Mouse (Mus musculus): ENCODE data around the gene Crispld2. TPM values are rescaled to one million over a fixed set of nuclear protein-coding genes. Genes with fewer than 3 reads are reported as not detected.

Crispld2 gene
- not detected in 2 replicates for polyA plus RNA-seq (2012; ENCODE audit: insufficient read depth, insufficient read length, missing spikeins)

GRCm38 (mm10) chr8:119992249-119992648 is at the start of gene Crispld2:
Gene Crispld2 (plus strand): TSS chr8:119992438.
- H3K27ac ChIP-seq (ENCODE audit: insufficient read depth, low read depth, low read length) = no peak within 1 kb of the TSS
- peaks cover 11% of the 10 kb centered on the region for H3K4me1 ChIP-seq (ENCODE audit: control insufficient read depth, insufficient read depth, low read length)
- H3K4me3 ChIP-seq (ENCODE audit: insufficient read depth, low read length) = no peak within 1 kb of the TSS
- no peak for TF ChIP-seq CTCF (IDR thresholded peaks at IDR 0.05; ENCODE audit: low read depth, low read length)
- no peak for TF ChIP-seq POLR2A (IDR thresholded peaks at IDR 0.05; ENCODE audit: borderline replicate concordance, low read depth, low read length)

- Histone ChIP-seq H3K4me3 (ENCODE audit: insufficient read depth, low read length) (no peak overlapping the region), H3K4me1 (ENCODE audit: control insufficient read depth, insufficient read depth, low read length) (no peaks in the 10 kb centered on the region), H3K27ac (ENCODE audit: insufficient read depth, low read depth, low read length) (no peak overlapping the region)
- TF ChIP-seq POLR2A (IDR thresholded peaks at IDR 0.05; ENCODE audit: borderline replicate concordance, low read depth, low read length) = no peak
- TF ChIP-seq CTCF (IDR thresholded peaks at IDR 0.05; ENCODE audit: low read depth, low read length) = no peak
These were observed 48.6 kb upstream of the Crispld2 start for GRCm38 (mm10) chr8:119943616-119944015.

- Histone ChIP-seq H3K4me1 (ENCODE audit: control insufficient read depth, insufficient read depth, low read length) (no peaks in the 10 kb centered on the region), H3K4me3 (ENCODE audit: insufficient read depth, low read length) (no peak overlapping the region)
These were observed 48.0 kb upstream of the Crispld2 start for GRCm38 (mm10) chr8:119944096-119944811.

GRCm38 (mm10) chr8:119946326-119946865 is 45.8 kb upstream of the Crispld2 start:
- Histone ChIP-seq H3K27ac (ENCODE audit: insufficient read depth, low read depth, low read length) (no peak overlapping the region), H3K4me3 (ENCODE audit: insufficient read depth, low read length) (no peak overlapping the region), H3K4me1 (ENCODE audit: control insufficient read depth, insufficient read depth, low read length) (no peaks in the 10 kb centered on the region)
- TF ChIP-seq POLR2A (IDR thresholded peaks at IDR 0.05; ENCODE audit: borderline replicate concordance, low read depth, low read length) (no peak), CTCF (IDR thresholded peaks at IDR 0.05; ENCODE audit: low read depth, low read length) (no peak)

More at GRCm38 (mm10) chr8:119944096-119944811, 48.0 kb upstream of the Crispld2 start:
- TF ChIP-seq CTCF (IDR thresholded peaks at IDR 0.05; ENCODE audit: low read depth, low read length) (peak; percentile 76), POLR2A (IDR thresholded peaks at IDR 0.05; ENCODE audit: borderline replicate concordance, low read depth, low read length) (no peak)
- no peak overlapping the region for H3K27ac ChIP-seq (ENCODE audit: insufficient read depth, low read depth, low read length)

- TF ChIP-seq CTCF (IDR thresholded peaks at IDR 0.05; ENCODE audit: low read depth, low read length) (no peak), POLR2A (IDR thresholded peaks at IDR 0.05; ENCODE audit: borderline replicate concordance, low read depth, low read length) (no peak)
- H3K27ac ChIP-seq (ENCODE audit: insufficient read depth, low read depth, low read length) = no peak overlapping the region
- no peak overlapping the region for H3K4me3 ChIP-seq (ENCODE audit: insufficient read depth, low read length)
These were observed 44.6 kb upstream of the Crispld2 start for GRCm38 (mm10) chr8:119947653-119948052.

GRCm38 (mm10) chr8:119948340-119948739 is 43.9 kb upstream of the Crispld2 start:
- TF ChIP-seq POLR2A (IDR thresholded peaks at IDR 0.05; ENCODE audit: borderline replicate concordance, low read depth, low read length) = no peak
- TF ChIP-seq CTCF (IDR thresholded peaks at IDR 0.05; ENCODE audit: low read depth, low read length) = no peak
- H3K4me3 ChIP-seq (ENCODE audit: insufficient read depth, low read length) = no peak overlapping the region
- H3K4me1 ChIP-seq (ENCODE audit: control insufficient read depth, insufficient read depth, low read length) = no peaks in the 10 kb centered on the region
- H3K27ac ChIP-seq (ENCODE audit: insufficient read depth, low read depth, low read length) = no peak overlapping the region

More at GRCm38 (mm10) chr8:119947653-119948052, 44.6 kb upstream of the Crispld2 start:
- no peaks in the 10 kb centered on the region for H3K4me1 ChIP-seq (ENCODE audit: control insufficient read depth, insufficient read depth, low read length)

GRCm38 (mm10) chr8:119952282-119952681 is 40.0 kb upstream of the Crispld2 start:
- TF ChIP-seq POLR2A (IDR thresholded peaks at IDR 0.05; ENCODE audit: borderline replicate concordance, low read depth, low read length) (no peak), CTCF (IDR thresholded peaks at IDR 0.05; ENCODE audit: low read depth, low read length) (no peak)
- no peaks in the 10 kb centered on the region for H3K4me1 ChIP-seq (ENCODE audit: control insufficient read depth, insufficient read depth, low read length)
- H3K27ac ChIP-seq (ENCODE audit: insufficient read depth, low read depth, low read length) = no peak overlapping the region
- no peak overlapping the region for H3K4me3 ChIP-seq (ENCODE audit: insufficient read depth, low read length)

- no peak overlapping the region for H3K27ac ChIP-seq (ENCODE audit: insufficient read depth, low read depth, low read length)
- no peak for TF ChIP-seq POLR2A (IDR thresholded peaks at IDR 0.05; ENCODE audit: borderline replicate concordance, low read depth, low read length)
- no peak for TF ChIP-seq CTCF (IDR thresholded peaks at IDR 0.05; ENCODE audit: low read depth, low read length)
- no peaks in the 10 kb centered on the region for H3K4me1 ChIP-seq (ENCODE audit: control insufficient read depth, insufficient read depth, low read length)
- no peak overlapping the region for H3K4me3 ChIP-seq (ENCODE audit: insufficient read depth, low read length)
These were observed 39.5 kb upstream of the Crispld2 start for GRCm38 (mm10) chr8:119952747-119953146.

GRCm38 (mm10) chr8:119955333-119955732 is 36.9 kb upstream of the Crispld2 start:
- Histone ChIP-seq H3K27ac (ENCODE audit: insufficient read depth, low read depth, low read length) (no peak overlapping the region), H3K4me1 (ENCODE audit: control insufficient read depth, insufficient read depth, low read length) (no peaks in the 10 kb centered on the region), H3K4me3 (ENCODE audit: insufficient read depth, low read length) (no peak overlapping the region)
- no peak for TF ChIP-seq CTCF (IDR thresholded peaks at IDR 0.05; ENCODE audit: low read depth, low read length)
- no peak for TF ChIP-seq POLR2A (IDR thresholded peaks at IDR 0.05; ENCODE audit: borderline replicate concordance, low read depth, low read length)

- no peak overlapping the region for H3K27ac ChIP-seq (ENCODE audit: insufficient read depth, low read depth, low read length)
- TF ChIP-seq POLR2A (IDR thresholded peaks at IDR 0.05; ENCODE audit: borderline replicate concordance, low read depth, low read length) (no peak), CTCF (IDR thresholded peaks at IDR 0.05; ENCODE audit: low read depth, low read length) (no peak)
- no peak overlapping the region for H3K4me3 ChIP-seq (ENCODE audit: insufficient read depth, low read length)
- peaks cover 2% of the 10 kb centered on the region; the same call in 1 of the 2 replicates for H3K4me1 ChIP-seq (ENCODE audit: control insufficient read depth, insufficient read depth, low read length)
These were observed 34.2 kb upstream of the Crispld2 start for GRCm38 (mm10) chr8:119958076-119958475.

Data from bone marrow macrophage, adult 2 months (primary cell).